Mouse (Mus musculus) hindbrain, embryonic 14.5 days (tissue): Measurements from ENCODE around the gene Ubxn4. TPM values are rescaled to one million over a fixed set of nuclear protein-coding genes. Genes with fewer than 3 reads are reported as not detected.

Source experiments
- ATAC-seq: fragments of 200-750 bp; cut with Nextera tagmentation; 2 replicates; pipeline ENCODE4 v1.8.0; 2017; ENCODE audit warnings: moderate number of reproducible peaks, mild to moderate bottlenecking, moderate TSS enrichment, moderate library complexity; ENCODE audit not compliant: low FRiP score
- DNase-seq: peaks from one replicate; pipeline ENCODE4 v3.0.0-alpha.2; 2015; ENCODE audit warnings: low spot score
- H3K27ac ChIP-seq: fragments of 300-500 bp; sonication (generic); 2 replicates; pipeline ENCODE4 v1.5.1; 2014; ENCODE audit warnings: mild to moderate bottlenecking, moderate library complexity
- H3K27me3 ChIP-seq: fragments of 300-500 bp; sonication (generic); 2 replicates; pipeline ENCODE4 v1.6.1; 2014; ENCODE audit warnings: mild to moderate bottlenecking, low read length, mixed read lengths; ENCODE audit not compliant: control insufficient read depth, insufficient read depth
- H3K36me3 ChIP-seq: fragments of 300-500 bp; sonication (generic); replicated peaks from 2 replicates; pipeline ENCODE4 v1.6.1; 2014; ENCODE audit not compliant: control insufficient read depth, insufficient read depth
- H3K4me1 ChIP-seq: fragments of 300-500 bp; sonication (generic); replicated peaks from 2 replicates; pipeline ENCODE4 v1.6.1; 2014; ENCODE audit warnings: antibody characterized with exemption, low read length, mixed read lengths; ENCODE audit not compliant: control insufficient read depth, insufficient read depth
- H3K4me2 ChIP-seq: fragments of 300-500 bp; sonication (generic); replicated peaks from 2 replicates; pipeline ENCODE4 v1.6.1; 2014; ENCODE audit warnings: mild to moderate bottlenecking, moderate library complexity
- H3K4me3 ChIP-seq: fragments of 300-500 bp; sonication (generic); replicated peaks from 2 replicates; pipeline ENCODE4 v1.5.1; 2014; ENCODE audit warnings: mild to moderate bottlenecking, low read length
- H3K9ac ChIP-seq: fragments of 300-500 bp; sonication (generic); 2 replicates; pipeline ENCODE4 v1.6.1; 2014
- H3K9me3 ChIP-seq: fragments of 300-500 bp; sonication (generic); 2 replicates; pipeline ENCODE4 v1.6.1; 2016; ENCODE audit warnings: low read length; ENCODE audit not compliant: control insufficient read depth
- WGBS: fragments of 180-500 bp; shearing (Covaris S2); extraction: QIAGEN DNeasy Blood & Tissue Kit; methylation state at CpG from one replicate; pipeline ENCODE4 v1.1.7; 2014; 5-methylcytosine and 5-hydroxymethylcytosine counted together
- polyA plus RNA-seq: library from polyadenylated mRNA; unstranded; fragments of >200 nt; fragmentation: Nextera tagmentation; extraction: Ambion mirVana; gene quantifications from 2 replicates; pipeline ENCODE4 v1.2.1, GENCODE M21; 2014

Gene Ubxn4
- 68.9 and 73.3 TPM in 2 replicates for polyA plus RNA-seq

DNA sequence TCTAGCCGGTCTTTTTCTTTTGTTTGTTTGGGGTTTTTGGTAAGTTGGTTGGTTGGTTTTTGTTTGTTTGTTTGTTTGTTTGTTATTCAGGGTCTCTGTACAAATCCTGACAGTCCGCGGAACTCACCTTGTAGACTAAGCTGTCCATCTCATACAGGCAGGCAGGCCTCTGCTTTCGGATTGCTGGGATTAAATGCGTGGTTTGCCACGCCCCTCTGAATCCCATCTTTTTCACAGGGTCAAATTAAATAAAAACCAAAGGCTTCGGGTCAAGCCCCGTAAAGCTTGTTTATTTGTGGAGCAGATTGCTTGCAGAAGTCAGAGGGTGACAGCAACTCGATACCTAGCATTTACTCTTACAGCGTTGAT is at the start of gene Ubxn4:
Ubxn4 (plus strand) TSS at position 338 of the 369 bp plus-strand sequence.
- 9% methylated on average over 10 of the region's 10 CpGs for WGBS
- Histone ChIP-seq H3K36me3 (peaks cover 3% of the 10 kb centered on the region; the same call in 1 of the 2 replicates), H3K9me3 (no peaks in the 10 kb centered on the region), H3K4me3 (peak within 1 kb of the TSS; percentile 86), H3K9ac (peak within 1 kb of the TSS; percentile 91), H3K27ac (peak within 1 kb of the TSS; percentile 91), H3K4me2 (peak within 1 kb of the TSS; percentile 89), H3K27me3 (no peaks in the 10 kb centered on the region), H3K4me1 (peaks cover 20% of the 10 kb centered on the region)
- ATAC-seq, result peak; percentile 56
- no peak for DNase-seq

DNA sequence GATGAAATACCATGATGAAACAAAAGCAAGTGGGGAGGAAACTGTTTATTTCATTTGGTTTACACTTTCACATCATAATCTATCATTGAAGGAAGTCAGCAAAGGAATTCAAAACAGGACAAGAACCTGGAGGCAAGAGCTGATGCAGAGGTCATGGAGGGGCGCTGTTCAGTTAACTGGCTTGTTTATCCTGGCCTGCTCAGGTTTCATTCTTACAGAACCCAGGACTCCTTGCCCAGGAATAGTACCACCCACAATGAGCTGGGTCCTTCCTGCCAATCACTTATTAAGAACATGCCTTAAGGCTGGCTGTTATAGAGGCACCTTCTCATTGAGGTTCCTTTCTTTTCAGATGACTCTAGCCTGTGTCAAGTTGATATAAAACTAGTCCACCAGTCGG is 49.8 kb upstream of the Ubxn4 start:
- no peak for ATAC-seq
- 80% methylated on average over 2 of the region's 2 CpGs for WGBS
- H3K4me2 ChIP-seq, result no peak overlapping the region
- H3K9me3 ChIP-seq, result no peaks in the 10 kb centered on the region
- H3K27me3 ChIP-seq, result no peaks in the 10 kb centered on the region
- peaks cover 60% of the 10 kb centered on the region for H3K36me3 ChIP-seq
- H3K9ac ChIP-seq, result no peak overlapping the region
- H3K27ac ChIP-seq, result no peak overlapping the region
- no peak for DNase-seq
- H3K4me1 ChIP-seq, result no peaks in the 10 kb centered on the region
- no peak overlapping the region for H3K4me3 ChIP-seq

DNA sequence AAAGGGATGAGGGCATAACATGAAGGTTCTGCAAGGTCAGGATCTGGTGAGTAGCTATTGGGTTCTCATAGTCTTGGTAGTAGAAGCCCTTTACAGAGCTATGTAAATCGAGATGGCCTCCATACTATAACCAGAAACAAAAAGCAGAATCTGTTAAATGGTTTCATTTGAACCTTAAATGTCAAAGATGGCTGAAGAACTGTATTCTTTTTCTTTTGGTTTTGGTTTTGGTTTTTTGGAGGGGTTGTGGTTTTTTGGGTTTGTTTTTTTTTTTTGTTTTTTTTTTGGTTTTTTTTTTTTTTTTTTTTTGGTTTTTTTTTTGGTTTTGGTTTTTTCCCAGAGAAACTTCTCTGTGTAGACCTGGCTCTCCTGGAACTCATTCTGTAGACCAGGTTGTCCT is 46.4 kb upstream of the Ubxn4 start:
- Histone ChIP-seq H3K36me3 (peaks cover 69% of the 10 kb centered on the region), H3K9me3 (no peaks in the 10 kb centered on the region), H3K9ac (no peak overlapping the region), H3K4me1 (no peaks in the 10 kb centered on the region), H3K4me2 (no peak overlapping the region), H3K27me3 (no peaks in the 10 kb centered on the region), H3K27ac (no peak overlapping the region), H3K4me3 (no peak overlapping the region)
- WGBS, result 93% methylated on average over 1 of the region's 1 CpGs
- ATAC-seq, result no peak
- DNase-seq, result no peak

DNA sequence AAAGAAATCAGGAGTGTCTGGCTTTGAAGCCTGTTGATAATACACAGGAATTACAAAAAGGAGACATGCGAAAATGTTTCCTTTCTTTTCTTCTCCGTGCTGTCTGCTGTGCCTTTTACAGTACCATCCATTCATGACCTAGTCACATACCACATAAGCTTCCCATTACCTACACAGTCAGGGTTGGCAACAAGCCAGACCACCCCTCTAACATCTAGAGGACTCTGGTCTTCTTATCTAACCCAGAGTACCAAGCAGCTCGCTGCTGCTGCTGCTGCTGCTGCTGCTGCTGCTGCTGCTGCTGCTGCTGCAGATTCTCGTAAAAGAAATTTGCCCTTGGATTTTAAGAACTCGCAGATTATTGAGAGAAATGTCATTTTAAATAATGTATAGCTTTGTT is 30.5 kb upstream of the Ubxn4 start:
- DNase-seq, result no peak
- Histone ChIP-seq H3K4me2 (no peak overlapping the region), H3K9ac (no peak overlapping the region), H3K36me3 (peaks cover 53% of the 10 kb centered on the region), H3K4me1 (no peaks in the 10 kb centered on the region), H3K9me3 (no peaks in the 10 kb centered on the region), H3K27ac (no peak overlapping the region), H3K27me3 (no peaks in the 10 kb centered on the region), H3K4me3 (no peak overlapping the region)
- ATAC-seq, result no peak
- 82% methylated on average over 5 of the region's 5 CpGs for WGBS

DNA sequence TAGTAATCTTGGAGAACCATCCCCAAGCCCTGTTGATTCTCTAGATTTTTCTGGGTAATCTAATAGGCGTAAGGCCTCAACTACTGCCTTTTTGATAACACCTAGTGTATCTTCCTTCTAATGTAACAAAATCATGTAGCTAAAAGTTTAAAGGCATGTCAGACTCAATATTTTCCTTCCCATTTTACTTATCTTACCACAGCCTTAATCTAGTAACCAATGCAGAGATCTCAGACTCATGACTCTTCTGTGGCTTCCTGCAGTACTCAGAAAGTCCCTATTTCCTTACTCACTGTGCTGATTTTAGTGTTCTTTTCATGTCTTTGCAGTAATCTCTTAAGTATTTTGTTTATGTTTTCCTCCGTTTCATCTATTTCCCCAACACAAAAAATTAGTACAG is 21.9 kb upstream of the Ubxn4 start:
- Histone ChIP-seq H3K4me1 (no peaks in the 10 kb centered on the region), H3K9me3 (no peaks in the 10 kb centered on the region), H3K9ac (no peak overlapping the region), H3K4me3 (no peak overlapping the region), H3K27me3 (no peaks in the 10 kb centered on the region), H3K27ac (no peak overlapping the region), H3K4me2 (no peak overlapping the region), H3K36me3 (peaks cover 62% of the 10 kb centered on the region)
- no peak for ATAC-seq
- 99% methylated on average over 2 of the region's 2 CpGs for WGBS
- DNase-seq, result no peak

DNA sequence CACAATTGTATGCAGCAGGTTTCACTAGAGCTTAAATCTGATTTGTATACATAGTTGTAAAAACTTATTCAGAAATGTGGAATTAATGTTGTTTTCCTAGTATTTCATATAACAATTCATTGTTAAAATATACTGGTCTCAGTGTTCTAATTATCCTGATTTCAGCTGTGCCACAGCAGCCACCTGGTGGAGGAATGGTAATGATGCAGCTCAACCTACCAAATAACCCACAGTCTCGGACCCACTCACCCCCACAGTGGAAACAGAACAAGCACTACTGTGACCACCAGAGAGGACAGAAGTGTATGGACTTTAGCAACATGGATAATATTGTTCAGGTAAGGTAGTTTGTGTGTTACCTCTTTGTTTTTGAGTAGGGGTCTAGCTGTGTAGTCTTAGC is 20.5 kb upstream of the Ubxn4 start:
- Histone ChIP-seq H3K36me3 (peaks cover 61% of the 10 kb centered on the region), H3K4me2 (no peak overlapping the region), H3K27ac (no peak overlapping the region), H3K9me3 (no peaks in the 10 kb centered on the region), H3K27me3 (no peaks in the 10 kb centered on the region), H3K9ac (no peak overlapping the region), H3K4me3 (no peak overlapping the region), H3K4me1 (no peaks in the 10 kb centered on the region)
- ATAC-seq (no peak), DNase-seq (no peak)
- WGBS, result 84% methylated on average over 1 of the region's 1 CpGs

DNA sequence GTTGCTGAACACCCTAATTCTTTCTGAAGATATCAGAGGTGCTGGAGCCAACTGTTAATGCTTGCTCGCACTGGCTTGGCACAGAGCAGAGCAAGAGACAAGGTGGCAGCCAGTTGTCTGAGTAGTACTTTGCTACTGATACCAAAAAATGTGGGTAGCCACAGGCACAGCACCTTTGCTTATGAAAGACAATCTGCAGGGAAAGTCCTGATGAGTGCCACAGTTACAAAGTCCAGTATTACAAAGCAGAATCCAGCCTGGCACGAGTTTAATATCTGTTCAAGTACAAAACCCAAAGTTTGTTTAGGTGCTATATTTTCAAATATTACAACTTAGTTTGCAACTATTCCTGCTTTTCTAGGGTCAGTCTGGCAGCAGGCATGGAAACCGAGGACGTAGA is 8.6 kb upstream of the Ubxn4 start:
- WGBS, result 95% methylated on average over 4 of the region's 4 CpGs
- no peak overlapping the region for H3K4me2 ChIP-seq
- ATAC-seq (no peak), DNase-seq (no peak)
- H3K27me3 ChIP-seq, result no peaks in the 10 kb centered on the region
- no peaks in the 10 kb centered on the region for H3K4me1 ChIP-seq
- H3K9ac ChIP-seq, result no peak overlapping the region
- H3K4me3 ChIP-seq, result no peak overlapping the region
- no peaks in the 10 kb centered on the region for H3K9me3 ChIP-seq
- H3K36me3 ChIP-seq, result peaks cover 76% of the 10 kb centered on the region
- H3K27ac ChIP-seq, result no peak overlapping the region

DNA sequence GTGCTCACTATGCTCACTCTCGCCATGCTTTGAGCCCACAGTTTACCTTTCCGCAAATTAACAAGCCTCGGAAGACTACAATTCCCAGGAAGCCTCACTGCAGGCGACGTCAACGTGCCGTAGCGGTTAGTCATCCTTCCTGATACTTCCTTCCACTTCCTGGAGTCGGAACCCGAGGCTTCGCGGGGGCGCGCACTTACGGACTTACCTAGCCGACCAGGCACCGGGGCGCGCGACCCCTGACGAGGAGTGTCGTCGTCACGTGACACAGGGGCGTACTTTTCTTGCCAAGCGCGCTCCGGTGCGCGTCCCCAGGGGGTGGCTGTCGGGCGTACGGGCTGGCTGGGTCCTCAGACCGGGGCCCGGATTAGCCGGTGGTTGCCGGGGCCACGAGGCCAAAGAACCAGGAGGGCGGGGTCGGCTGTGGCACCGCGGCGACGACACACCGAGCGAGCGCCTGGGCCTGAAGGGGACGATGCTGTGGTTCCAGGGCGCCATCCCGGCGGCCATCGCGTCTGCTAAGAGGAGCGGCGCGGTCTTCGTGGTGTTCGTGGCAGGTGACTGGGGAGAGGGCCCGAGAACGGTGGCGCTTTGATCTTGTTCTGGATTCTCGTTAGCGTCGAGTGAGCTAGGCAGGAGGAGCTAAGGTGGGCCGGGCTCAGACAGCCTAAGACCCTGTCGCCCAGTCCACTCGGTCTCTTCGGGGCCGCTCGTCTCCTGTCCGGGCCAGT is 397 bp downstream of the Ubxn4 start:
- ATAC-seq (peak; percentile 96), DNase-seq (peak; percentile 96)
- WGBS, result under 1% methylated on average over 71 of the region's 71 CpGs

DNA sequence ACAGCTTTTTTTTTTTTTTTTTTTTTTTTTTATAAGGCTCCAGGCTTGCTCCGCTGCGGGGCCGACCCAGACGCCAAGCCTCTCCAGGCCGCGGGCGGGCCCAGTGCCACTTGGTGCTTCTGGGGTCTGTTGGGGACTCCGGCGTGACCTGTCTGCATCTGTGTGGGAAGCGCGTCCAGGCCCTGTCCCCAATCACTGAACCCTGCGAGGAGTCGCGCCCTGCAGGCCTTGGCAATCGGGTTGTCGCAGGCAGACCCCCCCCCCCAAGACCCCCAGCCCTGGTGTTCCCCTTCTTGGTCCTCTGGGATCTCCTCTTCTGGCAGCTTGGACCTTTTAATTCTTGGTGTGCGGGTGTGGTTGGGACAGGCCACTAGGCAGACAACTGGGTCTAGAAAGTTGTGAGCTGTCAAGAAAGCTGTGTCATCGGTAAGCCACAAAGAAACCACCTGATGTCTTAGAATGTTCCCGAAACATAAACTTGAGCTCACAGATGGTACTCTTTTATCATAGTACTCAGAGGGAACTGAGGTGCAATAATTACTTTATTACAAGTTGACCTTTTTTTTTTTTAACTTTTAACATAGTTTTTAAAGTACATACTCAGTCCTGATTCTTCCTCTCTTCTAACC is 1.1 kb downstream of the Ubxn4 start:
- Histone ChIP-seq H3K4me2 (peak overlapping the region; percentile 89), H3K27me3 (no peaks in the 10 kb centered on the region), H3K9ac (peak overlapping the region; percentile 91), H3K36me3 (peaks cover 3% of the 10 kb centered on the region; the same call in 1 of the 2 replicates), H3K4me3 (peak overlapping the region; percentile 86), H3K4me1 (peaks cover 20% of the 10 kb centered on the region), H3K27ac (peak overlapping the region; percentile 91), H3K9me3 (no peaks in the 10 kb centered on the region)
- DNase-seq (no peak), ATAC-seq (peak; percentile 49)
- WGBS, result 1% methylated on average over 19 of the region's 19 CpGs

More for the DNA sequence above, 397 bp downstream of the Ubxn4 start:
- Histone ChIP-seq H3K27ac (peak overlapping the region; percentile 91), H3K27me3 (no peaks in the 10 kb centered on the region), H3K36me3 (peaks cover 3% of the 10 kb centered on the region; the same call in 1 of the 2 replicates), H3K4me1 (peaks cover 20% of the 10 kb centered on the region), H3K4me2 (peak overlapping the region; percentile 89), H3K9ac (peak overlapping the region; percentile 91), H3K4me3 (peak overlapping the region; percentile 86), H3K9me3 (no peaks in the 10 kb centered on the region)
